Mouse (Mus musculus): Measurements from ENCODE around the gene Pde4d.

Pde4d gene

DNA sequence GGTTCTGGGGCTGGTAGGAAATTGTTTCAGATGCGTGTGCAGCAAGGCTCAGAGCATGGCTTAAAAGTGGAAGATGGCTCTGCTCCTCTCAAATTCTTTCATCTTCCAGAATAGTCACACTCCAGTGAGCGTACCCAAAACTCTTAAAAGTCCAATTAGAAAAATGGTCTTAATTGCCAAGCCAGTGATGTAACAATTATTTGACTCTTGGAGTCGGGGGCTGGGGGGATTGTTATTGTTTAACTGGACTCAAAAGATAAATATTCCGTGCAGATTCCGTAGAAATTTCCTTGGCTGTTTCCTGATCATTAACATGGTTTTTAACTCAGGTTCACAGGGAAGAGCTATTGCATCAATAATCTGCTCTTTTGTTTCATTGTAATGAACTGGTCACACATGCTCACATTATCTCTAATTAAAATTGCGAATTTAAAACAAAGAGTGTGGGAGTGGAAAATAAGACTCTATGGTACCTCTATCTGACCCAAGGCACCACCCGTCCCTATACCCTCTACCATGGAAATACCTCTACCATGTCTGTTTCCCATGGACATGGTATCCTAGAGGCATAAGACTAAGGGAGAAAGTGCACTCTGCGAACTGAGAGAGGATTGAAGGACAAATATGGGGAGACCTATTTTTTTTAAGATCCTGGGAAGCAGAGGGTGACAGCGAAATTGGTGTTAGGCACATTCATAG, 1159.5 kb downstream of the Pde4d start:
- no peak for TF ChIP-seq GATA4 (IDR thresholded peaks at IDR 0.05; ENCODE audit: insufficient replicate concordance, low read length)

DNA sequence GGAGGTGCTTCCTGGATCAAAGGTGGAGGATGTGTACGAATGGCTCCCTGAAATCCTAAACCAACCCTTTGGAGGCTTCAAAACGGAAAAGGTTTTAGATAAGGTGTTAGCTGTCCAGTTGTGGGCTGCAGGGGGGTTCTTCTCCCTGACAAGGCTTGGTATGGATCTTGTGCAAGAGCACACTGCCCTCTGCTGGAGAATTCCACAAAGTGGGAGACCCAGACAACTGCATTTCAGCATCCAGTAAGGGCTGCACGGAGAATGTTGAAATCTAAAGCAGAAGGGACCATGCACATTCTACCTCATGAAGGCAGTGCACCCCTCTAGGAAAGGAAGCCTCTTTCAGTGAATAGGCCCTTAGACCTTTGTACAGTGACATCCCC, 1160.0 kb downstream of the Pde4d start:
- no peak for TF ChIP-seq GATA4 (IDR thresholded peaks at IDR 0.05; ENCODE audit: insufficient replicate concordance, low read length)

DNA sequence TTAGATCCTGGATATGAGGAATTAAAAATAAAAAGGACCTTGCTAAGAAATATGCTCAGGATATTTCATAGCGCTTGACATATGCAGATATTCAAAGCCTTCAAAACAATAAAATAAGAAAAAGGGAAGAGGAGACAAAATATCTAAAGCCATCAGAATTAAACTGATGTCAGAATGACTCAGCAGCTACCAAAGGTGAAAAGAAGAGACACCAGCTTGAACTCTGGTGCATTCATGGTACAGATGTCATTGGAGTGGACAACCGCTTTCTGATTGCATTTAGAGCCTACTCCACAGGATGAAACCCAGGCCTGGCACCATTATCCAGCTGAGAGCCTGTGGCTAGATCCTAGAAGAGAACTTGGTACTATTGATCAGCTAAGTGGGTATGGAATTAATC, 1161.0 kb downstream of the Pde4d start:
- TF ChIP-seq GATA4 (IDR thresholded peaks at IDR 0.05; ENCODE audit: insufficient replicate concordance, low read length): no peak

- TF ChIP-seq GATA4 (IDR thresholded peaks at IDR 0.05; ENCODE audit: insufficient replicate concordance, low read length): no peak
Observed at GRCm38 (mm10) chr13:109615213-109615784, 1165.6 kb downstream of the Pde4d start.

DNA sequence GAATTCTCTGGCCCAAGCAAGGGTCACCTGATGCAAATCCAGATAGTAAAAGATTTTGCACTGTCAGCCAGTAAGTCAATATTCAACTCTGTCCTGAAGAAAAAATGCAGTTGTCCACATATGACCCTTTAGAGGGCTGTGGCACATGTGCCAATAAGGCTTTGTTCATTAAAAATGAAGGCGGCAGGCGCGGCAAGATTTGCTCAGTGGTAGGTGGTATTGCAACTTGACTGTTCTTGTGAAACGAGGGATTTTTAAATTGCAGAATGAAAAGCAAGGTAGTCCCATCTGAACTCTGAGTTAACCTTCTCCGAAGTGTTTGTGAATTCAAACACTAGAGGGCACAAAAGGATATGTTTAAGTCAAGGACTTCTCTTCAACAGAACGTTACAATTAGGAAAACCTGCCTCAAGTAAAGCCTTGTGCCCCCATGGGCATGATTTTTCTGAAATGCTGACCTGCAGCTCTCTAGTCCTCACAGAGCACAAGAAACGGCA, 1166.1 kb downstream of the Pde4d start:
- no peak for TF ChIP-seq GATA4 (IDR thresholded peaks at IDR 0.05; ENCODE audit: insufficient replicate concordance, low read length)

GRCm38 (mm10) chr13:109619158-109619657, 1169.5 kb downstream of the Pde4d start:
- TF ChIP-seq GATA4 (IDR thresholded peaks at IDR 0.05; ENCODE audit: insufficient replicate concordance, low read length): no peak

DNA sequence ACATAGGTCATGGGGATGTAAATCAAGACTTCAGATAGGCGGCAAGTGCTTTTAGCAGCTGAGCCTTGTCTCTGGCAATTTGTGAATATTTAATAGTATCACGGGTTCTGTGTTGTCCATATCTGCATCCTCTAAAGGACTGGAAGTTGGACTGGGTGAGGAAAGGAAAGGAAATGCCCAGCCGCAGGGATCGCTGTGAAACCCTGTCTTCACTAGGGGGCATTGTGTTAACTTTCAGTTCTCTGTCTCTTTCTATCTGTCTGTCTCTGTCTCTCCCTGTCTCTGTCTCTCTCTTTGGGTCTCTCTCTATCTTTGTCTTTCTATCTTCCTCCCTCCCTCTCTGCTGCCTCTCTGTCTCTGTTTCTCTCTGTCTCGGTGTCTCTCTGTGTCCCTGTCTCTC, 1172.5 kb downstream of the Pde4d start:
- no peak for TF ChIP-seq GATA4 (IDR thresholded peaks at IDR 0.05; ENCODE audit: insufficient replicate concordance, low read length)

GRCm38 (mm10) chr13:109623201-109623600, 1173.5 kb downstream of the Pde4d start:
- TF ChIP-seq GATA4 (IDR thresholded peaks at IDR 0.05; ENCODE audit: insufficient replicate concordance, low read length): no peak

- TF ChIP-seq GATA4 (IDR thresholded peaks at IDR 0.05; ENCODE audit: insufficient replicate concordance, low read length): no peak
Observed at GRCm38 (mm10) chr13:109624772-109625349, 1175.1 kb downstream of the Pde4d start.

GRCm38 (mm10) chr13:109625466-109626129, 1175.8 kb downstream of the Pde4d start:
- no peak for TF ChIP-seq GATA4 (IDR thresholded peaks at IDR 0.05; ENCODE audit: insufficient replicate concordance, low read length)

- TF ChIP-seq GATA4 (IDR thresholded peaks at IDR 0.05; ENCODE audit: insufficient replicate concordance, low read length): no peak
Observed at GRCm38 (mm10) chr13:109627265-109627664, 1177.5 kb downstream of the Pde4d start.

DNA sequence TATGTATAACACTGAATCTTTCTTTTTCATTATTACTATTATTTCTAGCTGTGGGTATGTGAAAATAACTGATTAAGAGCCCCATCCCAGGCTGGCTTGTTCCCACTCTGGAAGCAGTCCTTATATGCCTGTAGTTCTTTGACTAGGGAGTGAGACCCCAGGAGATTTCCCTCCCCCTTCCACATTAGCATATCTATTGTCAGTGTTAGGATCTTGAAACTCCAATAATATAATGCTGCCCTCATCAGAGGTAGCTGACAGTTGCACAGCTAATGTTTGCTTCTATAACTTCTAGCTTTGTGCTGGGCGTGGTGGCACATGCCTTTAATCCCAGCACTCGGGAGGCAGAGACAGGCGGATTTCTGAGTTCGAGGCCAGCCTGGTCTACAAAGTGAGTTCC, 1178.9 kb downstream of the Pde4d start:
- no peak for TF ChIP-seq GATA4 (IDR thresholded peaks at IDR 0.05; ENCODE audit: insufficient replicate concordance, low read length)

GRCm38 (mm10) chr13:109629216-109629615, 1179.5 kb downstream of the Pde4d start:
- no peak for TF ChIP-seq GATA4 (IDR thresholded peaks at IDR 0.05; ENCODE audit: insufficient replicate concordance, low read length)

DNA sequence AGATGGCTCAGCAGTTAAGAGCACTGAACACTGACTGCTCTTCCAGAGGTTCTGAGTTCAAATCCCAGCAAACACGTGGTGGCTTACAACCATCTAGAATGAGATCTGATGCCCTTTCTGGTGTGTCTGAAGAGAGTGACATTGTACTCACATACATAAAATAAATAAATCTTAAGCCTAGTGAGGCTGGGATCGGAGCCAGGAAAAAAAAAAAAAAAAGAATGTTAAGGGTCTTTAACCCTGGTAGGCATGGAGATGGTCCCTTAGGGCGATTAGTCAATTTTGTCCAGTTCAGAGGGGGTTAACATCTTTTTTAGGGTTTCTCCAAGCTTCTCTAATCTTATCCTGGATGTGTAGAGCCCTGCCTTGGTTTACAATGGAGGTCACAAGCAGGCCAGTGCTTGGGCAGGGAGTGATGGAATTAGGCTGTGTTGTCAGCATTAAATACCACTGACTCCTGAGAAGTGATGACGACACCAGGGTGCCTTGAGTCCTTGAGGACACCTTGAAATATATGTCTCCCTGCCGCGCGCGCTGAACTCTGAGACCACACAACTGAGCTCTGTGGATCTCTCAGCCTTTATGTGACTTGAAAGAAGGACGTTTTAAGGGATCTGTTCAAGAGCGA, 1181.8 kb downstream of the Pde4d start:
- TF ChIP-seq GATA4 (IDR thresholded peaks at IDR 0.05; ENCODE audit: insufficient replicate concordance, low read length): no peak

GRCm38 (mm10) chr13:109632387-109633036, 1182.8 kb downstream of the Pde4d start:
- TF ChIP-seq GATA4 (IDR thresholded peaks at IDR 0.05; ENCODE audit: insufficient replicate concordance, low read length): no peak
